Mouse (Mus musculus) MEL (cell line): ENCODE data around the gene Aldh5a1. TPM values are rescaled to one million over a fixed set of nuclear protein-coding genes. Genes with fewer than 3 reads are reported as not detected.

ENCODE experiments used
- DNase-seq: peaks from one replicate; pipeline ENCODE4 v3.0.0; 2011; ENCODE audit warnings: low read depth, low spot score
- H3K27ac ChIP-seq: 2 replicates; pipeline ENCODE4 v1.5.1; 2012; ENCODE audit warnings: low read depth, mild to moderate bottlenecking, control low read depth, low read length, moderate library complexity; ENCODE audit not compliant: control insufficient read depth
- H3K27me3 ChIP-seq, 2 experiments: fragments of 150-350 bp in 1 of 2; sonication (generic) in 1 of 2; 2 replicates each; pipeline ENCODE4 v1.6.1; 2012; ENCODE audit warnings: low read length in 2 of 2, mild to moderate bottlenecking in 2 of 2, improper control_type of control experiment in 1 of 2, moderate library complexity in 1 of 2; ENCODE audit not compliant: insufficient read depth in 2 of 2, control insufficient read depth in 1 of 2
- H3K36me3 ChIP-seq, 2 experiments: 2 replicates each; pipeline ENCODE4 v1.6.1; 2012 to 2014; ENCODE audit warnings: low read length in 2 of 2, improper control_type of control experiment in 1 of 2, inconsistent platforms in 1 of 2, mild to moderate bottlenecking in 1 of 2; ENCODE audit not compliant: insufficient read depth in 2 of 2, control insufficient read depth in 1 of 2
- H3K4me1 ChIP-seq, 2 experiments: fragments of 150-350 bp in 1 of 2; sonication (generic) in 1 of 2; 2 replicates each; pipeline ENCODE4 v1.6.1; 2012; ENCODE audit warnings: low read length in 2 of 2, improper control_type of control experiment in 1 of 2, mild to moderate bottlenecking in 1 of 2; ENCODE audit not compliant: insufficient read depth in 2 of 2, control insufficient read depth in 1 of 2
- H3K4me3 ChIP-seq, 2 experiments: fragments of 150-350 bp in 1 of 2; sonication (generic) in 1 of 2; 2 replicates each; pipeline ENCODE4 v1.5.1; 2012; ENCODE audit warnings: low read depth in 2 of 2, low read length in 2 of 2, mild to moderate bottlenecking in 2 of 2, moderate library complexity in 2 of 2, control low read depth in 1 of 2, improper control_type of control experiment in 1 of 2; ENCODE audit not compliant: control insufficient read depth in 1 of 2, insufficient read depth in 1 of 2
- H3K79me2 ChIP-seq: 2 replicates; pipeline ENCODE4 v1.6.1; 2012; ENCODE audit warnings: mild to moderate bottlenecking, low read length, moderate library complexity; ENCODE audit not compliant: control insufficient read depth, poor library complexity, insufficient read depth
- H3K9ac ChIP-seq: 2 replicates; pipeline ENCODE4 v1.6.1; 2012; ENCODE audit warnings: low read depth, mild to moderate bottlenecking, control low read depth, low read length, moderate library complexity; ENCODE audit not compliant: control insufficient read depth, poor library complexity, severe bottlenecking
- H3K9me3 ChIP-seq: fragments of 150-350 bp; sonication (generic); replicated peaks from 2 replicates; pipeline ENCODE4 v1.6.1; 2012; ENCODE audit warnings: mild to moderate bottlenecking, low read length, improper control_type of control experiment, moderate library complexity; ENCODE audit not compliant: insufficient read depth
- CTCF ChIP-seq, 3 experiments: IDR thresholded peaks in 2 of 3; conservative IDR thresholded peaks in 1 of 3; 2 replicates each; pipeline ENCODE4 v1.5.1; 2011 to 2012; ENCODE audit warnings: low read length in 3 of 3, low read depth in 2 of 3, mild to moderate bottlenecking in 2 of 3, improper control_type of control experiment in 1 of 3, inconsistent platforms in 1 of 3, mixed read lengths in 1 of 3, moderate library complexity in 1 of 3; ENCODE audit not compliant: control insufficient read depth in 1 of 3, insufficient read depth in 1 of 3, poor library complexity in 1 of 3, severe bottlenecking in 1 of 3
- E2F4 ChIP-seq: IDR thresholded peaks from 2 replicates; pipeline ENCODE4 v1.6.1; 2011; ENCODE audit warnings: low read depth, low read length, improper control_type of control experiment, borderline replicate concordance
- EP300 ChIP-seq, 2 experiments: IDR thresholded peaks; 2 replicates each; pipeline ENCODE4 v1.6.1; 2011; ENCODE audit warnings: improper control_type of control experiment in 2 of 2, low read length in 2 of 2, low read depth in 1 of 2, mild to moderate bottlenecking in 1 of 2
- GATA1 ChIP-seq: IDR thresholded peaks from 2 replicates; pipeline ENCODE4 v1.6.1; 2011; ENCODE audit warnings: low read depth, low read length, improper control_type of control experiment
- MAZ ChIP-seq: IDR thresholded peaks from 2 replicates; pipeline ENCODE4 v1.6.1; 2012; ENCODE audit warnings: low read depth, mild to moderate bottlenecking, inconsistent platforms, low read length, improper control_type of control experiment
- MYC ChIP-seq: IDR thresholded peaks from 2 replicates; pipeline ENCODE4 v1.6.1; 2011; ENCODE audit warnings: low read depth, mild to moderate bottlenecking, low read length, improper control_type of control experiment, moderate library complexity
- NELFE ChIP-seq: IDR thresholded peaks from 2 replicates; pipeline ENCODE4 v1.6.1; 2011; ENCODE audit warnings: low read depth, low read length, improper control_type of control experiment
- NRF1 ChIP-seq: IDR thresholded peaks from 2 replicates; pipeline ENCODE4 v1.6.1; 2014; ENCODE audit warnings: low read depth, mild to moderate bottlenecking, inconsistent platforms, low read length, improper control_type of control experiment, moderate library complexity; ENCODE audit not compliant: poor library complexity, insufficient read depth, severe bottlenecking
- POLR2AphosphoS5 ChIP-seq: IDR thresholded peaks from 2 replicates; pipeline ENCODE4 v1.6.1; 2012; ENCODE audit warnings: low read depth, borderline replicate concordance, mild to moderate bottlenecking, inconsistent platforms, low read length, moderate library complexity, mixed read lengths
- RAD21 ChIP-seq: IDR thresholded peaks from 2 replicates; pipeline ENCODE4 v1.6.1; 2011; ENCODE audit warnings: mild to moderate bottlenecking, low read depth, low read length, improper control_type of control experiment
- SMC3 ChIP-seq: IDR thresholded peaks from 2 replicates; pipeline ENCODE4 v1.6.1; 2011; ENCODE audit warnings: low read depth, low read length, improper control_type of control experiment
- TBP ChIP-seq: IDR thresholded peaks from 2 replicates; pipeline ENCODE4 v1.8.0; 2011; ENCODE audit warnings: low read depth, low read length, improper control_type of control experiment
- ZC3H11A ChIP-seq: IDR thresholded peaks from 2 replicates; pipeline ENCODE4 v1.6.1; 2012; ENCODE audit warnings: low read depth, mild to moderate bottlenecking, inconsistent platforms, low read length, improper control_type of control experiment
- ZKSCAN1 ChIP-seq: IDR thresholded peaks from 2 replicates; pipeline ENCODE4 v1.6.1; 2012; ENCODE audit warnings: low read depth, mild to moderate bottlenecking, inconsistent platforms, low read length, improper control_type of control experiment, moderate library complexity
- polyA plus RNA-seq, 2 experiments: library from polyadenylated mRNA; stranded (reverse) in 1 of 2; unstranded in 1 of 2; fragments of >175 nt in 1 of 2; fragments of >200 nt in 1 of 2; gene quantifications; 2 replicates each; pipeline versions ENCODE4 v1.2.1 to v1.2.4; 2012; ENCODE audit warnings: low replicate concordance in 2 of 2, low read depth in 1 of 2; ENCODE audit not compliant: insufficient read length in 2 of 2, insufficient read depth in 1 of 2, missing spikeins in 1 of 2
- total RNA-seq: library from RNA; depleted of rRNA; stranded (reverse); fragments of 300-350 nt; gene quantifications from 2 replicates; pipeline ENCODE4 v1.2.3, GENCODE M21; 2012

The Aldh5a1 gene
- total and polyA plus RNA-seq, 3 experiments: 0.04 to 0.15 TPM; not detected in 1

DNA sequence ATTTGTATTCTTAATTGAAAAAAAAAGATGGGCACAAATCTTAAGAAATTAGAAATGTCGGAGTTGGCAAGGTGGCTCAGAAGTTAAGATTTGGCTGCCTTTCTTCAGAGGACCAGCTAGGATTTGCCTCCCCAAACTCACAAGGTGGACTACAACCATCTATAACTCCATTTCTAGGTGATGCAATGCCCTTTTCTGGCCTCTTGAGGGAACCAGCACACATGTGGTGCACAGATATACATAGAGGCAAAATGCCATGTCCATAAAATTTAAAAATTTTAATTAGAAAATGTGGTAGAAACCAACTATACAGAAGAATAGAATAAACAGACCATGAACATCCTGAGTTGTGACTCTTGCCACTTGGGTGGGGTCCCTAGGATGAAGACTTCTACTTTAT lies 28.3 kb downstream of the Aldh5a1 start:
- Histone ChIP-seq H3K27me3 (peaks cover 5% of the 10 kb centered on the region in 2 experiments; a peak in 3 of 4 replicates), H3K36me3 (no peaks in the 10 kb centered on the region), H3K9ac (no peak overlapping the region), H3K79me2 (no peaks in the 10 kb centered on the region), H3K9me3 (no peaks in the 10 kb centered on the region), H3K27ac (no peak overlapping the region), H3K4me3 (no peak overlapping the region), H3K4me1 (no peaks in the 10 kb centered on the region)
- DNase-seq: peak; percentile 13
- TF ChIP-seq CTCF (IDR thresholded peaks at IDR 0.05 in 2 of 3, conservative IDR thresholded peaks at IDR 0.05 in 1 of 3; ENCODE audit: control insufficient read depth in 1 of 3, insufficient read depth in 1 of 3, low read depth in 2 of 3, low read length in 3 of 3, poor library complexity in 1 of 3, severe bottlenecking in 1 of 3) (peak in 1 of 3 experiments; percentile 44; a peak in 2 of 6 replicates), MYC (no peak), RAD21 (peak; percentile 35), SMC3 (peak; percentile 35; the same call in 1 of the 2 replicates), POLR2AphosphoS5 (no peak), GATA1 (no peak)

GRCm38 (mm10) chr13:24906831-24907570 lies 30.5 kb downstream of the Aldh5a1 start:
- Histone ChIP-seq H3K9ac (no peak overlapping the region), H3K27ac (no peak overlapping the region), H3K79me2 (no peaks in the 10 kb centered on the region), H3K36me3 (no peaks in the 10 kb centered on the region), H3K9me3 (no peaks in the 10 kb centered on the region), H3K4me3 (no peak overlapping the region), H3K27me3 (peaks cover 0 to 4% of the 10 kb centered on the region in 2 experiments; a peak in 3 of 4 replicates), H3K4me1 (no peaks in the 10 kb centered on the region)
- DNase-seq: no peak
- no peak for TF ChIP-seq ZKSCAN1

DNA sequence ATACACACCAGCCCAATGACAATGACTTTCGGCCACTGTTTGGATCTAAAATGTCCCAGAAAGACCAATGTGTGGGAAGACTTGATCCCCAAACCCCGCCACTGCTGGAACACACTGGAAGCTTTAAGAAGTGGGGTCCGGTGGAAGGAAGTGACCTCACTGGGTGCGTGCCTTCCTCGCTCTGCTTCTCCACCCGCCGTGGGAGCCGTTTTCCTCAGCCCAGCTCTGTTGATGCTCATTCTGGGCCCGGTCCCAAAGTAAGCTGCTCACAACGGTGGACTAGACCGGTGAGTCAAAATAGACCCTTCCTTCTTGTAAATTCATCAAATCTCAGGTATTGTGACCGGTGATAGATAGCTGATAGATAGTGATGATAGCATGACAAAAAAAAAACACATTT lies 32.0 kb downstream of the Aldh5a1 start:
- Histone ChIP-seq H3K9me3 (no peaks in the 10 kb centered on the region), H3K36me3 (no peaks in the 10 kb centered on the region), H3K9ac (no peak overlapping the region), H3K79me2 (no peaks in the 10 kb centered on the region), H3K27ac (no peak overlapping the region), H3K4me3 (no peak overlapping the region), H3K4me1 (no peaks in the 10 kb centered on the region), H3K27me3 (peaks cover 3 to 10% of the 10 kb centered on the region in 2 experiments)
- no peak for DNase-seq
- TF ChIP-seq NELFE (no peak), TBP (no peak), NRF1 (no peak), POLR2AphosphoS5 (no peak), MAZ (no peak), EP300 (IDR thresholded peaks at IDR 0.05; ENCODE audit: low read depth in 1 of 2, low read length in 2 of 2) (no peak), ZC3H11A (no peak), E2F4 (no peak)
- TF ChIP-seq, all 39 proteins: peak for 0
